Mouse (Mus musculus): ENCODE data around the gene Atf1. TPM values are rescaled to one million over a fixed set of nuclear protein-coding genes. Genes with fewer than 3 reads are reported as not detected.
A peak's percentile ranks its signal among the peaks of the same experiment; 100 is the strongest.

Atf1 gene
- total and polyA plus RNA-seq, 3 experiments, result 41.8 to 854 (median 183) TPM

DNA sequence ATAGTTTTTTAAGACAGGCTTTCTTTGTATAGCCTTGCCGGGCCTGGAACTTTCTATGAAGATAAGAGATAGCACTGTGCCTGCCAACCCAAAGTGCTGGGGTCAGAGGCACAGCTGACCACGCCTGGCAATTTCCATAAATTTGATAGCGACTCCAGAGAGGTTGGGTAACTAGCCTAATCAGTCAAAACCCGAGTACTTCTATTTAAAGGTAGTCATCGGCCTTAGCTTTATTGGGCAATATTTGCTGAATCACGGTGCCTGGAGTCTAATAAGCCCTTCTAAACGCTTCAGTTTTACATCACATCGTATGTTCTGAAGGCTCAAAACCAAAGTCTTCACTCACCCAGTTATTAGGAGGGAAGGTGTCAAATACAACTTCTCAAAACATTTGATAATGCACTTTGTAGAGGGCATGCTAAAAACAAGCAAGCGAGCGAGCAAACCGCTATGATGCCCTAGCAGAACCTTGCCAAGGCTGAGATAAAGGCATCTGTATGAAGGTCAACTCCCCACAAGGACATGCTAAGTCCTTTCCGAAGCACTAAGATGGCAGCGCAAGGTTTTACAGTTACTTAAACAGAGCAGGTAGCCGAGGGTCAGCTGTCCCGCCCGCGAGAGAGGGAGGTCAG, 472 bp upstream of the Atf1 start (continued):
- TF ChIP-seq CHD2 (IDR thresholded peaks at IDR 0.05; ENCODE audit: low read length) (no peak), TCF12 (IDR thresholded peaks at IDR 0.05; ENCODE audit: low read depth, low read length) (peak; percentile 74; the same call in 1 of the 2 replicates), ETS1 (IDR thresholded peaks at IDR 0.05; ENCODE audit: low read depth, low read length) (peak; percentile 96), MAX (IDR thresholded peaks at IDR 0.05; ENCODE audit: low read length) (peak; percentile 1; the same call in 1 of the 2 replicates), MAFK (IDR thresholded peaks at IDR 0.05; ENCODE audit: borderline replicate concordance, low read depth, low read length) (peak; percentile 83; the same call in 1 of the 2 replicates), MAZ (IDR thresholded peaks at IDR 0.05; ENCODE audit: low read depth, low read length) (no peak), SMC3 (IDR thresholded peaks at IDR 0.05; ENCODE audit: low read depth, low read length) (no peak), BHLHE40 (IDR thresholded peaks at IDR 0.05; ENCODE audit: borderline replicate concordance, low read depth, low read length) (peak; percentile 60; the same call in 1 of the 2 replicates), TAL1 (IDR thresholded peaks at IDR 0.05; ENCODE audit: low read length) (peak; percentile 46), JUND (IDR thresholded peaks at IDR 0.05; ENCODE audit: low read depth, low read length) (no peak), MYC (IDR thresholded peaks at IDR 0.05; ENCODE audit: low read depth, low read length) (peak; percentile 76), RCOR1 (IDR thresholded peaks at IDR 0.05; ENCODE audit: low read depth, low read length) (peak; percentile 59; the same call in 1 of the 2 replicates), KAT2A (conservative IDR thresholded peaks at IDR 0.05; ENCODE audit: low read depth, low read length) (no peak), MYB (IDR thresholded peaks at IDR 0.05; ENCODE audit: low read depth, low read length) (no peak), MEF2A (IDR thresholded peaks at IDR 0.05; ENCODE audit: extremely low read depth, insufficient replicate concordance, low read depth, low read length, poor library complexity, severe bottlenecking) (peak; percentile 86; the same call in 1 of the 2 replicates)

DNA sequence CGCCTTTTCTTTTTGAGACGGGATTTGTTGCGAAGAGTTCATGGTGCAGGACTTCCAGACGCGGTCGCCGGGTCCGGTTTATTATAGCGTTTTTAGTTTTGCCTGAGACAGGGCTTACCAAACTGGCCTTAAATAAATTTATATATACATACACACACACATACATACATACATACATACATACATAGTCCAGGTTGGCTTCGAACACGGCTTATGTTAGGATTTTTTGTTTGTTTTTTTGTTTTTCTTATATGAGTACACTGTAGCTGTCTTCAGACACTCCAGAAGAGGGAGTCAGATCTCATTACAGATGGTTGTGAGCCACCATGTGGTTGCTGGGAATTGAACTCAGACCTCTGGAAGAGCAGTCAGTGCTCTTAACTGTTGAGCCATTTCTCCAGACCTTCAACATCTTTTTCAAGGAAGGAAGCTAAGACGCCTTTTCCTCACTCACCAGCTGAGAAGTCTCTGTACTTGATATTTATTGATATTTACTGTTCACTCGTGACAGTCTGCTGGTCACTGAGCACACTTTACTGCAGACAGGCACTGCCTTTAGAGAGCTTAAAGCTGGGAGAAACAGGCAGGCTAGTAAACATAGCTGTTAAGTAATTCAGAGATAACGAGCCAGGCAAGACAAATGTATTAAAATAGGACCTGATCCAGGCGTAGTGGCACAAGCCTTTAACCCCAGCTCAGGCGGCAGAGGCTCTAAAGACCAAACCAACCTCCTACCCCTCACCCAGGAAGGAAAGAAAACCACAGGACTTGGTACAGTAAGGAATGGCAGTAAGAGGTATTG, 1.1 kb downstream of the Atf1 start:
- Histone ChIP-seq H3K4me1 (ENCODE audit: control insufficient read depth in 1 of 2, insufficient read depth in 2 of 2, low read length in 2 of 2) (peaks cover 23 to 42% of the 10 kb centered on the region in 2 experiments), H3K36me3 (ENCODE audit: control insufficient read depth in 1 of 2, insufficient read depth in 2 of 2, low read length in 2 of 2) (peaks cover 10 to 52% of the 10 kb centered on the region in 2 experiments), H3K27me3 (ENCODE audit: control insufficient read depth in 1 of 2, insufficient read depth in 2 of 2, low read length in 2 of 2) (no peaks in the 10 kb centered on the region), H3K27ac (ENCODE audit: control insufficient read depth, low read depth, low read length) (peak overlapping the region; percentile 93), H3K9ac (ENCODE audit: control insufficient read depth, low read depth, low read length, poor library complexity, severe bottlenecking) (peak overlapping the region; percentile 99), H3K4me3 (ENCODE audit: control insufficient read depth in 1 of 2, insufficient read depth in 1 of 2, low read depth in 2 of 2, low read length in 2 of 2) (peak overlapping the region; percentile 72 to 89), H3K79me2 (ENCODE audit: control insufficient read depth, insufficient read depth, low read length, poor library complexity) (peaks cover 52% of the 10 kb centered on the region), H3K9me3 (replicated peaks; ENCODE audit: insufficient read depth, low read length) (no peaks in the 10 kb centered on the region)
- DNase-seq (ENCODE audit: low read depth, low spot score), result peak; percentile 76
- TF ChIP-seq ZKSCAN1 (IDR thresholded peaks at IDR 0.05; ENCODE audit: low read depth, low read length) (no peak), POLR2A (IDR thresholded peaks at IDR 0.05; ENCODE audit: control insufficient read depth in 1 of 2, insufficient read depth in 1 of 2, low read depth in 1 of 2, low read length in 2 of 2, poor library complexity in 1 of 2) (no peak; a peak in 1 of 4 replicates), EP300 (IDR thresholded peaks at IDR 0.05; ENCODE audit: low read depth in 1 of 2, low read length in 2 of 2) (no peak), BHLHE40 (IDR thresholded peaks at IDR 0.05; ENCODE audit: borderline replicate concordance, low read depth, low read length) (0 out of 2 replicates have a peak, but pooled peaks have one; percentile 15), ELF1 (IDR thresholded peaks at IDR 0.05; ENCODE audit: low read depth, low read length) (0 out of 2 replicates have a peak, but pooled peaks have one; percentile 23), MAX (IDR thresholded peaks at IDR 0.05; ENCODE audit: low read length) (peak; percentile 7; the same call in 1 of the 2 replicates), TAL1 (IDR thresholded peaks at IDR 0.05; ENCODE audit: low read length) (0 out of 2 replicates have a peak, but pooled peaks have one; percentile 9), CHD2 (IDR thresholded peaks at IDR 0.05; ENCODE audit: low read length) (no peak), KAT2A (conservative IDR thresholded peaks at IDR 0.05; ENCODE audit: low read depth, low read length) (no peak), CHD1 (IDR thresholded peaks at IDR 0.05; ENCODE audit: low read depth, low read length) (0 out of 2 replicates have a peak, but pooled peaks have one; percentile 73), NRF1 (IDR thresholded peaks at IDR 0.05; ENCODE audit: insufficient read depth, low read depth, low read length, poor library complexity, severe bottlenecking) (no peak), CTCF (IDR thresholded peaks at IDR 0.05 in 2 of 3, conservative IDR thresholded peaks at IDR 0.05 in 1 of 3; ENCODE audit: control insufficient read depth in 1 of 3, insufficient read depth in 1 of 3, low read depth in 2 of 3, low read length in 3 of 3, poor library complexity in 1 of 3, severe bottlenecking in 1 of 3) (peak in 2 of 3 experiments; percentile 13 to 44; a peak in 3 of 6 replicates), SIN3A (IDR thresholded peaks at IDR 0.05; ENCODE audit: low read length) (peak; percentile 63), HCFC1 (IDR thresholded peaks at IDR 0.05; ENCODE audit: low read depth, low read length) (0 out of 2 replicates have a peak, but pooled peaks have one; percentile 31), RAD21 (IDR thresholded peaks at IDR 0.05; ENCODE audit: low read depth, low read length) (no peak; the same call in 1 of the 2 replicates), POLR2AphosphoS2 (IDR thresholded peaks at IDR 0.05; ENCODE audit: low read length) (no peak), ZNF384 (IDR thresholded peaks at IDR 0.05; ENCODE audit: low read depth, low read length) (no peak), ZC3H11A (IDR thresholded peaks at IDR 0.05; ENCODE audit: low read depth, low read length) (no peak), SMC3 (IDR thresholded peaks at IDR 0.05; ENCODE audit: low read depth, low read length) (no peak), MAFK (IDR thresholded peaks at IDR 0.05; ENCODE audit: borderline replicate concordance, low read depth, low read length) (no peak), RCOR1 (IDR thresholded peaks at IDR 0.05; ENCODE audit: low read depth, low read length) (no peak), MYC (IDR thresholded peaks at IDR 0.05; ENCODE audit: low read depth, low read length) (peak; percentile 90), ZMIZ1 (IDR thresholded peaks at IDR 0.05; ENCODE audit: low read depth, low read length) (no peak), GATA1 (IDR thresholded peaks at IDR 0.05; ENCODE audit: low read depth, low read length) (no peak)

All from MEL (cell line).